ENCODE assay signal across 9 mouse cellular contexts in genomic region chr11:117083052-117083881, GRCm38 (mm10). TPM values are rescaled to one million over a fixed set of nuclear protein-coding genes. Genes with fewer than 3 reads are reported as not detected.
DNase-seq lines count a peak whose midpoint lies in the region; ATAC-seq lines count a peak whose summit lies in the region.
"Had no signal": no experiment of that assay in that cellular context is flagged by ENCODE, and none has a peak within 500 bp of the region (broad histone marks: within the 10 kb centered on the region; RNA-seq: fewer than 3 reads in every experiment).

No protein-coding gene starts in this region.

- H3K4me3 ChIP-seq in hindbrain, embryonic 13.5 days = no peak overlapping the region
- H3K4me3 ChIP-seq in hindbrain, embryonic 14.5 days (replicated peaks; ENCODE audit: low read length) = no peak overlapping the region
- no peak overlapping the region for H3K4me3 ChIP-seq in macrophage (ENCODE audit: inconsistent target)
- H3K4me3 ChIP-seq: hindbrain, embryonic 15.5 days had no signal

- H3K9me3 ChIP-seq in hindbrain, embryonic 13.5 days = no peaks in the 10 kb centered on the region
- no peaks in the 10 kb centered on the region for H3K9me3 ChIP-seq in hindbrain, embryonic 14.5 days (ENCODE audit: control insufficient read depth, low read length)
- H3K9me3 ChIP-seq: hindbrain, embryonic 15.5 days had no signal

- H3K9ac ChIP-seq in hindbrain, embryonic 13.5 days = no peak overlapping the region
- no peak overlapping the region for H3K9ac ChIP-seq in hindbrain, embryonic 14.5 days

- DNase-seq in hindbrain, embryonic 14.5 days (ENCODE audit: low spot score) = no peak
- peak; percentile 86 for DNase-seq in heart, adult 8-10 months (ENCODE audit: low spot score)
- DNase-seq in kidney, postnatal 14 days = peak; percentile 74
- DNase-seq in T-cell, adult 2 months (ENCODE audit: low spot score) = no peak
- no peak for DNase-seq in spleen, adult 12 weeks (ENCODE audit: low spot score)
- no peak for DNase-seq in frontal cortex, postnatal 36 days (ENCODE audit: low spot score in 2 of 2)

- no peak overlapping the region for H3K4me2 ChIP-seq in hindbrain, embryonic 13.5 days
- H3K4me2 ChIP-seq in hindbrain, embryonic 14.5 days (replicated peaks) = no peak overlapping the region
- H3K4me2 ChIP-seq: hindbrain, embryonic 15.5 days had no signal

- no peak for ATAC-seq in hindbrain, embryonic 13.5 days (ENCODE audit: low FRiP score)
- ATAC-seq in hindbrain, embryonic 14.5 days (ENCODE audit: low FRiP score) = no peak

- H3K27ac ChIP-seq in hindbrain, embryonic 13.5 days = 0 out of 2 replicates have a peak overlapping the region, but pooled peaks have one; percentile 35
- no peak overlapping the region for H3K27ac ChIP-seq in hindbrain, embryonic 14.5 days
- H3K27ac ChIP-seq in macrophage = peak overlapping the region; percentile 81

- H3K4me1 ChIP-seq in hindbrain, embryonic 13.5 days (replicated peaks) = peaks cover 23% of the 10 kb centered on the region
- H3K4me1 ChIP-seq in hindbrain, embryonic 14.5 days (replicated peaks; ENCODE audit: control insufficient read depth, insufficient read depth, low read length) = no peaks in the 10 kb centered on the region

- 83% methylated on average over 19 of the region's 19 CpGs for WGBS in hindbrain, embryonic 13.5 days
- whole genome bisulfite sequencing in hindbrain, embryonic 14.5 days = 87% methylated on average over 19 of the region's 19 CpGs
- WGBS in macrophage (ENCODE audit: missing documents) = 48% methylated on average over 19 of the region's 19 CpGs

- peaks cover 29% of the 10 kb centered on the region for H3K36me3 ChIP-seq in hindbrain, embryonic 13.5 days
- H3K36me3 ChIP-seq in hindbrain, embryonic 14.5 days (replicated peaks; ENCODE audit: control insufficient read depth, insufficient read depth) = peaks cover 30% of the 10 kb centered on the region
- H3K36me3 ChIP-seq in macrophage (ENCODE audit: inconsistent target) = peaks cover 20% of the 10 kb centered on the region

- H3K27me3 ChIP-seq in hindbrain, embryonic 13.5 days = no peaks in the 10 kb centered on the region
- H3K27me3 ChIP-seq in hindbrain, embryonic 14.5 days (ENCODE audit: control insufficient read depth, insufficient read depth, low read length) = no peaks in the 10 kb centered on the region
- H3K27me3 ChIP-seq: hindbrain, embryonic 15.5 days had no signal

- peaks cover 39% of the 10 kb centered on the region for H3K79me2 ChIP-seq in macrophage (ENCODE audit: inconsistent target)

RNA-seq across cellular contexts. Expression of gene Sec14l1, which starts 31.7 kb away (rescaled TPM):
- 63.3 and 65.9 TPM in 2 replicates for polyA plus RNA-seq in hindbrain, embryonic 13.5 days (2015; fragmentation: Nextera tagmentation; extraction: Ambion mirVana)
- 41.2 and 41.9 TPM in 2 replicates for polyA plus RNA-seq in hindbrain, embryonic 14.5 days (2014; fragmentation: Nextera tagmentation; extraction: Ambion mirVana)
- total RNA-seq in heart, adult 8-10 months (2022) = 10 to 100 TPM; 61.1 to 74.3 (median 69.2) TPM
- 100 to 1,000 TPM in 16 of 26 experiments, 10 to 100 TPM in 10; 25.1 to 225 (median 124) TPM for total RNA-seq in macrophage (2018; cell fraction: chromatin; rRNA removed)
- total RNA-seq in macrophage (2018; cell fraction: cytosol; rRNA removed) = 100 to 1,000 TPM in 18 of 26 experiments, 10 to 100 TPM in 8; 50.1 to 156 (median 113) TPM
- total RNA-seq in macrophage (2018; cell fraction: nucleus; rRNA removed) = 100 to 1,000 TPM in 13 of 26 experiments, 10 to 100 TPM in 13; 32.0 to 183 (median 99.2) TPM
- polyA plus RNA-seq in macrophage (2018) = 81.5 to 112 TPM (median 87.8 TPM) in 3 replicates

Comparison
In these comparisons a context has a peak if more than half of its experiments do, and no peak if none do; other contexts are left out.
1. DNase-seq: peak in heart, adult 8-10 months (single experiment) and kidney, postnatal 14 days (single experiment); none in hindbrain, embryonic 14.5 days (single experiment), T-cell, adult 2 months (single experiment), spleen, adult 12 weeks (single experiment) and frontal cortex, postnatal 36 days (0 of 2).